Comparison of ENCODE assay signal across 9 mouse cellular contexts in genomic region chr19:3414268-3414733, GRCm38 (mm10). TPM values are rescaled to one million over a fixed set of nuclear protein-coding genes. Genes with fewer than 3 reads are reported as not detected.
A peak's percentile ranks its signal among the peaks of the same experiment; 100 is the strongest.
DNase-seq lines count a peak whose midpoint lies in the region; ATAC-seq and TF ChIP-seq lines count a peak whose summit lies in the region.
"Had no signal": no experiment of that assay in that cellular context is flagged by ENCODE, and none has a peak within 500 bp of the region (broad histone marks: within the 10 kb centered on the region; RNA-seq: fewer than 3 reads in every experiment).

TSS of gene Gal (minus strand) at chr19:3414544.

- TF ChIP-seq POLR2A in testis, adult 2 months (IDR thresholded peaks at IDR 0.05; ENCODE audit: control insufficient read depth, low read depth, low read length) = no peak

- peaks cover 83% of the 10 kb centered on the region for H3K27me3 ChIP-seq in heart, embryonic 13.5 days (replicated peaks)
- peaks cover 44% of the 10 kb centered on the region for H3K27me3 ChIP-seq in midbrain, embryonic 12.5 days
- H3K27me3 ChIP-seq in testis, adult 2 months (ENCODE audit: control insufficient read depth, insufficient read depth, low read length) = no peaks in the 10 kb centered on the region

- TF ChIP-seq CTCF in testis, adult 2 months (IDR thresholded peaks at IDR 0.05; ENCODE audit: control insufficient read depth, insufficient read depth, insufficient replicate concordance, low read depth, low read length) = no peak

- no peak for ATAC-seq in heart, embryonic 13.5 days (ENCODE audit: extremely low read depth, insufficient number of reproducible peaks, low FRiP score, low TSS enrichment)
- ATAC-seq in midbrain, embryonic 12.5 days (ENCODE audit: low FRiP score, low read depth) = peak; percentile 38; the same call in 1 of the 2 replicates

- 3% methylated on average over 37 of the region's 37 CpGs for WGBS in heart, embryonic 13.5 days
- WGBS in midbrain, embryonic 12.5 days = 4% methylated on average over 37 of the region's 37 CpGs

- no peaks in the 10 kb centered on the region for H3K36me3 ChIP-seq in heart, embryonic 13.5 days
- no peaks in the 10 kb centered on the region for H3K36me3 ChIP-seq in midbrain, embryonic 12.5 days
- H3K36me3 ChIP-seq in testis, adult 2 months (ENCODE audit: control insufficient read depth, insufficient read depth, low read length) = no peaks in the 10 kb centered on the region; the same call in 1 of the 2 replicates

- H3K4me1 ChIP-seq in heart, embryonic 13.5 days = peaks cover 12% of the 10 kb centered on the region
- 0 out of 2 replicates have a peak, but pooled peaks cover 8% of the 10 kb centered on the region for H3K4me1 ChIP-seq in midbrain, embryonic 12.5 days
- H3K4me1 ChIP-seq in testis, adult 2 months (ENCODE audit: control insufficient read depth, insufficient read depth, low read length) = peaks cover 9% of the 10 kb centered on the region; the same call in 1 of the 2 replicates

- H3K9me3 ChIP-seq in heart, embryonic 13.5 days = no peaks in the 10 kb centered on the region; the same call in 1 of the 2 replicates
- no peaks in the 10 kb centered on the region for H3K9me3 ChIP-seq in midbrain, embryonic 12.5 days

- peak within 1 kb of the TSS; percentile 73 for H3K4me2 ChIP-seq in heart, embryonic 13.5 days
- peak within 1 kb of the TSS; percentile 60 for H3K4me2 ChIP-seq in midbrain, embryonic 12.5 days (replicated peaks)

- DNase-seq in heart, adult 18-20 months = peak; percentile 19 to 20
- DNase-seq in heart, adult 9 months (ENCODE audit: low spot score in 2 of 2) = no peak
- DNase-seq in adrenal gland, postnatal 14 days = peak; percentile 69
- DNase-seq in kidney, postnatal 36 days = peak; percentile 9 to 47
- DNase-seq in layer of hippocampus, adult 11-12 months (ENCODE audit: low spot score) = no peak

- no peak within 1 kb of the TSS for H3K27ac ChIP-seq in heart, embryonic 13.5 days (replicated peaks)
- H3K27ac ChIP-seq in midbrain, embryonic 12.5 days (replicated peaks) = no peak within 1 kb of the TSS
- no peak within 1 kb of the TSS for H3K27ac ChIP-seq in testis, adult 2 months (ENCODE audit: control insufficient read depth, insufficient read depth, low read depth, low read length)

- H3K9ac ChIP-seq in heart, embryonic 13.5 days = peak within 1 kb of the TSS; percentile 68
- H3K9ac ChIP-seq in midbrain, embryonic 12.5 days (replicated peaks) = peak within 1 kb of the TSS; percentile 51; the same call in 1 of the 2 replicates

- H3K4me3 ChIP-seq in heart, embryonic 13.5 days = peak within 1 kb of the TSS; percentile 44
- H3K4me3 ChIP-seq in midbrain, embryonic 12.5 days = peak within 1 kb of the TSS; percentile 35
- peak within 1 kb of the TSS; percentile 6 for H3K4me3 ChIP-seq in testis, adult 2 months (ENCODE audit: control insufficient read depth, low read depth, low read length)

RNA-seq across cellular contexts. Expression of gene Gal, which starts in this region (rescaled TPM):
- not detected for total RNA-seq in heart, adult 18-20 months (2021)
- 21.5 and 21.9 TPM in 2 replicates for total RNA-seq in adrenal gland, postnatal 14 days (2021)
- 5.5 and 7.0 TPM in 2 replicates for polyA plus RNA-seq in heart, embryonic 13.5 days (2015; fragmentation: Nextera tagmentation; extraction: Ambion mirVana)
- 1.4 and 1.6 TPM in 2 replicates for polyA plus RNA-seq in midbrain, embryonic 12.5 days (2016; fragmentation: Nextera tagmentation; extraction: Ambion mirVana)
- polyA plus RNA-seq in testis, adult 2 months (2012; rRNA removed) = 0.72 and 0.90 TPM in 2 replicates
- total RNA-seq: CH12.LX had no signal

Comparison
In these comparisons a context has a peak if more than half of its experiments do, and no peak if none do; other contexts are left out.
1. RNA of gene Gal (total RNA-seq): 21.5 to 21.9 TPM in adrenal gland, postnatal 14 days; not detected in heart, adult 18-20 months; every median in the first group is over 10 times any median in the second.
2. Peak in DNase-seq in heart, adult 18-20 months; RNA of the gene not detected or under 1 TPM.
3. DNase-seq: peak in adrenal gland, postnatal 14 days (single experiment) and kidney, postnatal 36 days (2 of 2); none in heart, adult 9 months (0 of 2) and layer of hippocampus, adult 11-12 months (single experiment).
4. Peak in every context shown above with its lines, with median percentiles within 50 percentile points of each other: H3K4me3 ChIP-seq.